Mouse (Mus musculus): ENCODE results near the gene Imp4.

DNA sequence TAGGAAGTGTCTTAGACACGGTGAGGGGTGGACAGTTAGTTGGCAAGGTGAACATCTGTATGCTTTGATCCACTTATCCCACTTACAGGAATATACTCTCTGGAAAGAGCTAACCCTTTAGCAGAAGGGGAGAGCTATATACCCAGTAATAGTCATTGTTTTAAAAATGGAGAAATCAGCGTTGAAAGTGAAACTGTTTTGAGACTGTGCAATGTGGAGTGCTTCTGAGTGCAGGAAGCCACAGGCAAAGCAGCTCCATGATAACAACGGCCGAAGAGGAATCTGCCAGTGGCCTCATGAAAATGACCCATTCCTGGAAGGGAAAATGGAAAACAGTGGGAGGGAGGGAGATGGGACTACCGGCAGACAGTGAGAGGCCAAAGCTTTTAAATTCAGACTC, 41.1 kb downstream of the Imp4 start:
- TF ChIP-seq CTCF (IDR thresholded peaks at IDR 0.05; ENCODE audit: borderline replicate concordance, insufficient read depth, low read depth, low read length) (no peak), POLR2A (IDR thresholded peaks at IDR 0.05; ENCODE audit: borderline replicate concordance, insufficient read depth, low read length) (no peak)

Data from cerebellum, adult 2 months (tissue).